Mouse (Mus musculus) C2C12 (cell line): ENCODE measurements at regions not wholly inside any gene's neighbourhood (a gene's known extent, or its start where the extent isn't known, plus 50 kb on each side); places are given as distances from the start of the nearest gene placed in this dataset.

ENCODE experiments used
- H3K27me3 ChIP-seq: one replicate; pipeline ENCODE4 v1.6.1; 2011; ENCODE audit not compliant: control insufficient read depth, insufficient read depth, insufficient read length
- H3K36me3 ChIP-seq: one replicate; pipeline ENCODE4 v1.6.1; 2011; ENCODE audit not compliant: control insufficient read depth, insufficient read depth
- H3K4me3 ChIP-seq: one replicate; pipeline ENCODE4 v1.5.1; 2011; ENCODE audit warnings: mild to moderate bottlenecking, control low read depth; ENCODE audit not compliant: poor library complexity, insufficient read depth, severe bottlenecking
- H3K79me2 ChIP-seq: one replicate; pipeline ENCODE4 v1.6.1; 2011; ENCODE audit not compliant: control insufficient read depth, insufficient read depth
- H3K79me3 ChIP-seq: one replicate; pipeline ENCODE4 v1.6.1; 2011; ENCODE audit warnings: low read depth, control low read depth
- H3ac ChIP-seq: one replicate; pipeline ENCODE3; 2011; ENCODE audit warnings: low read depth; ENCODE audit not compliant: control insufficient read depth, insufficient read length
- CEBPB ChIP-seq: IDR thresholded peaks from one replicate; pipeline ENCODE4 v1.6.1; 2011; ENCODE audit warnings: low read depth, mild to moderate bottlenecking, control low read depth, moderate library complexity
- CTCF ChIP-seq: IDR thresholded peaks from one replicate; pipeline ENCODE4 v1.5.1; 2011; ENCODE audit not compliant: control insufficient read depth, insufficient read depth, insufficient read length
- FOSL1 ChIP-seq: IDR thresholded peaks from one replicate; pipeline ENCODE4 v1.8.0; 2011; ENCODE audit warnings: mild to moderate bottlenecking, low read length; ENCODE audit not compliant: poor library complexity, insufficient read depth, severe bottlenecking
- MAX ChIP-seq: IDR thresholded peaks from one replicate; pipeline ENCODE4 v1.6.1; 2011; ENCODE audit warnings: mild to moderate bottlenecking, control low read depth
- MYOD1 ChIP-seq: IDR thresholded peaks from one replicate; pipeline ENCODE4 v1.6.1; 2011; ENCODE audit warnings: low read depth; ENCODE audit not compliant: control insufficient read depth, insufficient read length
- MYOG ChIP-seq: IDR thresholded peaks from one replicate; pipeline ENCODE4 v1.6.1; 2011; ENCODE audit not compliant: control insufficient read depth, insufficient read length; ENCODE audit errors: extremely low read depth
- USF1 ChIP-seq: IDR thresholded peaks from one replicate; pipeline ENCODE4 v1.6.1; 2011; ENCODE audit warnings: low read depth, mild to moderate bottlenecking, control low read depth, moderate library complexity

DNA sequence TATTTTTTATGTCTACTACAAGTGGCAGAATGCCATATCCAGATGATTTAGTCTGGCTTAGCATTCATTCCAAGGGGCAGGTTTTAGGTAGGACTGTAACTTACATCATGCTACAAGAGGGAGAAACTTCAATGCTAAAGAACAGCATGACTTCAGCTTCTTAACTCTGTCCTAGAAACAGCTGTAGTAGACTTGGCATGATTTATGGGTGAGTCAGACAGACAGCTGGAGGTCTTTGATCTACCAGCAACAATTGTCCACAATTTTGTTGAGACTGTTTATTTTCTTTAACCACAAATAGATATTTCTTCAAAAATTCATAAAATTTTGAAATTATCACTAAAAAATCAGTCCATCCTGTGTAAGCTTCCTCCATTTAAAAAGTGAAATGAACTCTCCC, 781.7 kb upstream of the Man1a start:
- Histone ChIP-seq H3K36me3 (no peaks in the 10 kb centered on the region), H3K4me3 (no peak overlapping the region), H3ac (no peak overlapping the region), H3K79me2 (no peaks in the 10 kb centered on the region), H3K79me3 (no peaks in the 10 kb centered on the region), H3K27me3 (no peaks in the 10 kb centered on the region)
- TF ChIP-seq MYOD1 = peak; percentile 63
- TF ChIP-seq MAX = no peak

- Histone ChIP-seq H3K79me2 (no peaks in the 10 kb centered on the region), H3K79me3 (no peaks in the 10 kb centered on the region), H3K36me3 (no peaks in the 10 kb centered on the region), H3ac (no peak overlapping the region), H3K27me3 (no peaks in the 10 kb centered on the region), H3K4me3 (no peak overlapping the region)
- TF ChIP-seq MYOG = no peak
- no peak for TF ChIP-seq USF1
- no peak for TF ChIP-seq MYOD1
- TF ChIP-seq FOSL1 = no peak
- no peak for TF ChIP-seq CTCF
- TF ChIP-seq CEBPB = no peak
- TF ChIP-seq MAX = no peak
These were observed 765.2 kb upstream of the Man1a start for GRCm38 (mm10) chr10:54841591-54841990.

- no peaks in the 10 kb centered on the region for H3K27me3 ChIP-seq
- no peak overlapping the region for H3ac ChIP-seq
- H3K79me3 ChIP-seq = no peaks in the 10 kb centered on the region
- H3K79me2 ChIP-seq = no peaks in the 10 kb centered on the region
- TF ChIP-seq CTCF = no peak
- peak; percentile 56 for TF ChIP-seq FOSL1
- H3K4me3 ChIP-seq = no peak overlapping the region
- no peaks in the 10 kb centered on the region for H3K36me3 ChIP-seq
These were observed 762.6 kb upstream of the Man1a start for GRCm38 (mm10) chr10:54839008-54839407.

GRCm38 (mm10) chr10:54814604-54815122, 738.3 kb upstream of the Man1a start:
- Histone ChIP-seq H3K4me3 (no peak overlapping the region), H3K79me3 (no peaks in the 10 kb centered on the region), H3K79me2 (no peaks in the 10 kb centered on the region), H3K36me3 (no peaks in the 10 kb centered on the region), H3ac (no peak overlapping the region), H3K27me3 (no peaks in the 10 kb centered on the region)
- peak; percentile 94 for TF ChIP-seq CEBPB
- TF ChIP-seq FOSL1 = peak; percentile 70
- no peak for TF ChIP-seq MYOG
- TF ChIP-seq CTCF = no peak
- TF ChIP-seq MYOD1 = no peak
- TF ChIP-seq USF1 = no peak

GRCm38 (mm10) chr10:54799478-54800196, 723.2 kb upstream of the Man1a start:
- H3ac ChIP-seq = no peak overlapping the region
- H3K79me3 ChIP-seq = no peaks in the 10 kb centered on the region
- H3K4me3 ChIP-seq = no peak overlapping the region
- TF ChIP-seq USF1 = no peak
- no peak for TF ChIP-seq CEBPB
- TF ChIP-seq MYOG = no peak
- no peak for TF ChIP-seq MYOD1
- TF ChIP-seq MAX = no peak
- no peak for TF ChIP-seq CTCF
- no peak for TF ChIP-seq FOSL1
- H3K79me2 ChIP-seq = no peaks in the 10 kb centered on the region
- H3K36me3 ChIP-seq = no peaks in the 10 kb centered on the region
- no peaks in the 10 kb centered on the region for H3K27me3 ChIP-seq

GRCm38 (mm10) chr10:54797306-54797705, 720.9 kb upstream of the Man1a start:
- no peaks in the 10 kb centered on the region for H3K79me3 ChIP-seq
- no peak for TF ChIP-seq FOSL1
- TF ChIP-seq MAX = no peak
- TF ChIP-seq CTCF = no peak
- TF ChIP-seq MYOG = no peak
- no peak for TF ChIP-seq CEBPB
- H3K27me3 ChIP-seq = no peaks in the 10 kb centered on the region
- no peaks in the 10 kb centered on the region for H3K36me3 ChIP-seq
- H3K4me3 ChIP-seq = no peak overlapping the region
- H3ac ChIP-seq = no peak overlapping the region
- no peaks in the 10 kb centered on the region for H3K79me2 ChIP-seq
